ENCODE assay signal across 29 mouse cellular contexts in the genomic region with DNA sequence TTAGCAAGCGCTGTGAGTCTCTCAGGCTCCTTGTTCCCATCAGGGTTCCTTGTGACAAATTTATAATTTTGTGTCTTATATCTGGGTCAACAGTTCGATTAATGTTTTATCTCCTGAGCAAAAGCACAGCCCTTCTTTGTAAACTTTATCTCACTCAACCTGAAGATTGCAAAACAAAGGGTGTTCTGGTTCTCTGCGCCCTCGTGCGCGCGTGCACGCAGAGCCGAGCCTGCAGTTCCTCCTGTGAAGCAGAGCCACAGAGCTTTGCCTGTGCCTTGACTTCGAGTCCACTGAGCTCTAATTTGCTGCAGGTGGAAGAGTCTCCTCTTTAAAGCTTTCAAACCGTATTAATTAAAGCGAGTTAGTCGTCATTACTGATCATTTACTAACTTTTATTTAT.
DNase-seq lines count a peak whose midpoint lies in the region; ATAC-seq and TF ChIP-seq lines count a peak whose summit lies in the region.
"Had no signal": no experiment of that assay in that cellular context is flagged by ENCODE, and none has a peak within 500 bp of the region (broad histone marks: within the 10 kb centered on the region; RNA-seq: fewer than 3 reads in every experiment).

No protein-coding gene starts in this region.

- H3K27ac ChIP-seq in heart, embryonic 12.5 days (ENCODE audit: poor library complexity, severe bottlenecking): no peak overlapping the region
- no peak overlapping the region for H3K27ac ChIP-seq in liver, embryonic 11.5 days (ENCODE audit: low read depth, low read length)
- H3K27ac ChIP-seq in testis, adult 2 months (ENCODE audit: control insufficient read depth, insufficient read depth, low read depth, low read length): no peak overlapping the region
- H3K27ac ChIP-seq: embryonic facial prominence, embryonic 13.5 days; embryonic facial prominence, embryonic 15.5 days; forebrain, embryonic 10.5 days; forebrain, embryonic 12.5 days had no signal

- no peak overlapping the region for H3K9ac ChIP-seq in heart, embryonic 12.5 days
- H3K9ac ChIP-seq in liver, embryonic 11.5 days (ENCODE audit: low read depth, low read length): no peak overlapping the region
- H3K9ac ChIP-seq: embryonic facial prominence, embryonic 13.5 days; embryonic facial prominence, embryonic 15.5 days; forebrain, embryonic 12.5 days had no signal

- 54% methylated on average over 13 of the region's 13 CpGs for WGBS in heart, embryonic 12.5 days
- WGBS in liver, embryonic 11.5 days: 66% methylated on average over 13 of the region's 13 CpGs

- H3K4me3 ChIP-seq in heart, embryonic 12.5 days: no peak overlapping the region
- no peak overlapping the region for H3K4me3 ChIP-seq in liver, embryonic 11.5 days (ENCODE audit: low read depth, low read length)
- H3K4me3 ChIP-seq in testis, adult 2 months (ENCODE audit: control insufficient read depth, low read depth, low read length): no peak overlapping the region
- H3K4me3 ChIP-seq: embryonic facial prominence, embryonic 13.5 days; embryonic facial prominence, embryonic 15.5 days; erythroblast, embryonic 14.5 days; forebrain, embryonic 10.5 days; forebrain, embryonic 12.5 days had no signal

- TF ChIP-seq POLR2A in testis, adult 2 months (IDR thresholded peaks at IDR 0.05; ENCODE audit: control insufficient read depth, low read depth, low read length): peak; percentile 39; the same call in 1 of the 2 replicates

- peaks cover 20% of the 10 kb centered on the region for H3K4me1 ChIP-seq in heart, embryonic 12.5 days (replicated peaks)
- H3K4me1 ChIP-seq in liver, embryonic 11.5 days (replicated peaks; ENCODE audit: control insufficient read depth, insufficient read depth, low read length): no peaks in the 10 kb centered on the region
- no peaks in the 10 kb centered on the region for H3K4me1 ChIP-seq in testis, adult 2 months (ENCODE audit: control insufficient read depth, insufficient read depth, low read length)

- no peak overlapping the region for H3K4me2 ChIP-seq in heart, embryonic 12.5 days
- H3K4me2 ChIP-seq in liver, embryonic 11.5 days: no peak overlapping the region
- H3K4me2 ChIP-seq: embryonic facial prominence, embryonic 13.5 days; embryonic facial prominence, embryonic 15.5 days; forebrain, embryonic 12.5 days had no signal

- H3K27me3 ChIP-seq in heart, embryonic 12.5 days (replicated peaks): peaks cover 8% of the 10 kb centered on the region; the same call in 1 of the 2 replicates
- no peaks in the 10 kb centered on the region for H3K27me3 ChIP-seq in liver, embryonic 11.5 days (replicated peaks; ENCODE audit: control insufficient read depth, insufficient read depth, low read length)
- no peaks in the 10 kb centered on the region for H3K27me3 ChIP-seq in testis, adult 2 months (ENCODE audit: control insufficient read depth, insufficient read depth, low read length)
- H3K27me3 ChIP-seq: CH12.LX, Patski had no signal

- ATAC-seq in heart, embryonic 12.5 days (ENCODE audit: insufficient number of reproducible peaks, low FRiP score): no peak
- no peak for ATAC-seq in liver, embryonic 11.5 days (replicated peaks; ENCODE audit: low FRiP score)
- ATAC-seq: activated CD4-positive, CD25-positive, alpha-beta regulatory T cell, adult 4 months; CD4-positive, CD25-positive, alpha-beta regulatory T cell, adult 4 months; forebrain, embryonic 14.5 days; Patski had no signal

- H3K36me3 ChIP-seq in heart, embryonic 12.5 days: no peaks in the 10 kb centered on the region
- no peaks in the 10 kb centered on the region for H3K36me3 ChIP-seq in liver, embryonic 11.5 days (ENCODE audit: control insufficient read depth, insufficient read depth, low read length)
- no peaks in the 10 kb centered on the region for H3K36me3 ChIP-seq in testis, adult 2 months (ENCODE audit: control insufficient read depth, insufficient read depth, low read length)
- H3K36me3 ChIP-seq: embryonic facial prominence, embryonic 13.5 days; embryonic facial prominence, embryonic 15.5 days; forebrain, embryonic 10.5 days; forebrain, embryonic 12.5 days; G1E had no signal

- peak; percentile 53 for DNase-seq in heart, adult 11 months
- DNase-seq in liver: peak; percentile 14
- no peak for DNase-seq in liver, embryonic 11.5 days (ENCODE audit: low spot score)
- no peak for DNase-seq in testis, postnatal 10 days (ENCODE audit: low spot score)
- peak; percentile 53 for DNase-seq in testis, postnatal 14 days (ENCODE audit: low spot score)
- DNase-seq in gastrocnemius, adult 8-10 months (ENCODE audit: low spot score in 2 of 2): no peak
- DNase-seq: adrenal gland, adult 8-10 months; adrenal gland, postnatal 14 days; adrenal gland, postnatal 36 days; B cell, adult 2 months; cerebellum, adult 11-12 months; cerebellum, adult 2 months; cerebellum, adult 9-10 months; cerebellum, postnatal 14 days; cerebellum, postnatal 36 days; embryo, embryonic 11 days had no signal

- no peaks in the 10 kb centered on the region for H3K9me3 ChIP-seq in heart, embryonic 12.5 days (replicated peaks)
- no peaks in the 10 kb centered on the region for H3K9me3 ChIP-seq in liver, embryonic 11.5 days (ENCODE audit: control insufficient read depth, low read length)
- H3K9me3 ChIP-seq: embryonic facial prominence, embryonic 13.5 days; embryonic facial prominence, embryonic 15.5 days; forebrain, embryonic 10.5 days; forebrain, embryonic 12.5 days; G1E had no signal

- no peak for TF ChIP-seq CTCF in testis, adult 2 months (IDR thresholded peaks at IDR 0.05; ENCODE audit: control insufficient read depth, insufficient read depth, insufficient replicate concordance, low read depth, low read length)

Comparison
In these comparisons a context has a peak if more than half of its experiments do, and no peak if none do; other contexts are left out.
1. DNase-seq: peak in heart, adult 11 months (single experiment), liver (single experiment) and testis, postnatal 14 days (single experiment); none in liver, embryonic 11.5 days (single experiment), testis, postnatal 10 days (single experiment) and gastrocnemius, adult 8-10 months (0 of 2).